Mouse (Mus musculus) heart, embryonic 11.5 days (tissue): Measurements from ENCODE around the gene Zfp367. TPM values are rescaled to one million over a fixed set of nuclear protein-coding genes. Genes with fewer than 3 reads are reported as not detected.

ENCODE experiments used
- ATAC-seq: fragments of 200-750 bp; cut with Nextera tagmentation; replicated peaks from 2 replicates; pipeline ENCODE4 v1.8.0; 2017; ENCODE audit warnings: moderate library complexity; ENCODE audit not compliant: insufficient number of reproducible peaks, low FRiP score, low TSS enrichment
- H3K27ac ChIP-seq: fragments of 300-500 bp; sonication (generic); 2 replicates; pipeline ENCODE4 v1.5.1; 2014; ENCODE audit warnings: mild to moderate bottlenecking, low read depth, low read length
- H3K27me3 ChIP-seq: fragments of 300-500 bp; sonication (generic); 2 replicates; pipeline ENCODE4 v1.6.1; 2014; ENCODE audit warnings: mild to moderate bottlenecking, low read length, mixed read lengths; ENCODE audit not compliant: control insufficient read depth, insufficient read depth
- H3K36me3 ChIP-seq: fragments of 300-500 bp; sonication (generic); 2 replicates; pipeline ENCODE4 v1.6.1; 2014; ENCODE audit warnings: mild to moderate bottlenecking, low read length, moderate library complexity, mixed read lengths; ENCODE audit not compliant: control insufficient read depth, insufficient read depth
- H3K4me1 ChIP-seq: fragments of 300-500 bp; sonication (generic); 2 replicates; pipeline ENCODE4 v1.6.1; 2014; ENCODE audit warnings: low read length; ENCODE audit not compliant: control insufficient read depth, insufficient read depth
- H3K4me2 ChIP-seq: fragments of 300-500 bp; sonication (generic); 2 replicates; pipeline ENCODE4 v1.6.1; 2014; ENCODE audit warnings: mild to moderate bottlenecking, moderate library complexity
- H3K4me3 ChIP-seq: fragments of 300-500 bp; sonication (generic); 2 replicates; pipeline ENCODE4 v1.5.1; 2014; ENCODE audit warnings: low read depth, low read length
- H3K9ac ChIP-seq: fragments of 300-500 bp; sonication (generic); 2 replicates; pipeline ENCODE4 v1.6.1; 2014; ENCODE audit warnings: mild to moderate bottlenecking, low read depth, low read length, moderate library complexity
- H3K9me3 ChIP-seq: fragments of 300-500 bp; sonication (generic); replicated peaks from 2 replicates; pipeline ENCODE4 v1.6.1; 2016; ENCODE audit warnings: low read length; ENCODE audit not compliant: control insufficient read depth
- WGBS: fragments of 180-500 bp; shearing (Covaris S2); extraction: QIAGEN DNeasy Blood & Tissue Kit; methylation state at CpG from one replicate; pipeline ENCODE4 v1.1.7; 2014; ENCODE audit not compliant: insufficient replicate concordance; 5-methylcytosine and 5-hydroxymethylcytosine counted together
- polyA plus RNA-seq: library from polyadenylated mRNA; unstranded; fragments of >200 nt; fragmentation: Nextera tagmentation; extraction: Ambion mirVana; gene quantifications from 2 replicates; pipeline ENCODE4 v1.2.1, GENCODE M21; 2014

Zfp367 gene
- polyA plus RNA-seq, 1 experiment from 2014 or later = 23.7 TPM

- H3K27ac ChIP-seq = no peak overlapping the region
- peaks cover 1% of the 10 kb centered on the region for H3K4me1 ChIP-seq
- 83% methylated on average over 4 of the region's 4 CpGs for WGBS
- no peak overlapping the region for H3K4me3 ChIP-seq
- ATAC-seq = no peak
- no peaks in the 10 kb centered on the region; the same call in 1 of the 2 replicates for H3K9me3 ChIP-seq
- no peak overlapping the region for H3K4me2 ChIP-seq
- H3K36me3 ChIP-seq = peaks cover 3% of the 10 kb centered on the region
- no peak overlapping the region for H3K9ac ChIP-seq
- no peaks in the 10 kb centered on the region for H3K27me3 ChIP-seq
These were observed 30.6 kb upstream of the Zfp367 start for GRCm38 (mm10) chr13:64183583-64183982.

GRCm38 (mm10) chr13:64182091-64182490, 29.1 kb upstream of the Zfp367 start:
- H3K36me3 ChIP-seq = peaks cover 3% of the 10 kb centered on the region
- H3K9me3 ChIP-seq = no peaks in the 10 kb centered on the region; the same call in 1 of the 2 replicates
- H3K27me3 ChIP-seq = no peaks in the 10 kb centered on the region
- no peak for ATAC-seq
- H3K4me3 ChIP-seq = no peak overlapping the region
- H3K27ac ChIP-seq = no peak overlapping the region
- H3K4me1 ChIP-seq = peaks cover 7% of the 10 kb centered on the region; the same call in 1 of the 2 replicates
- no peak overlapping the region for H3K9ac ChIP-seq
- no peak overlapping the region for H3K4me2 ChIP-seq
- WGBS = 73% methylated on average over 2 of the region's 2 CpGs

- Histone ChIP-seq H3K4me3 (no peak overlapping the region), H3K4me1 (peaks cover 7% of the 10 kb centered on the region; the same call in 1 of the 2 replicates), H3K9ac (no peak overlapping the region), H3K9me3 (no peaks in the 10 kb centered on the region; the same call in 1 of the 2 replicates), H3K4me2 (no peak overlapping the region), H3K27me3 (no peaks in the 10 kb centered on the region), H3K36me3 (peaks cover 2% of the 10 kb centered on the region; the same call in 1 of the 2 replicates), H3K27ac (no peak overlapping the region)
- 78% methylated on average over 3 of the region's 3 CpGs for WGBS
- ATAC-seq = no peak
These were observed 27.9 kb upstream of the Zfp367 start for GRCm38 (mm10) chr13:64180888-64181287.

- Histone ChIP-seq H3K36me3 (peaks cover 3% of the 10 kb centered on the region; the same call in 1 of the 2 replicates), H3K9me3 (no peaks in the 10 kb centered on the region; the same call in 1 of the 2 replicates), H3K9ac (no peak overlapping the region), H3K27ac (no peak overlapping the region), H3K4me3 (no peak overlapping the region), H3K27me3 (no peaks in the 10 kb centered on the region), H3K4me2 (no peak overlapping the region), H3K4me1 (peaks cover 7% of the 10 kb centered on the region; the same call in 1 of the 2 replicates)
- 80% methylated on average over 4 of the region's 4 CpGs for WGBS
- ATAC-seq = no peak
These were observed 27.3 kb upstream of the Zfp367 start for GRCm38 (mm10) chr13:64180300-64180699.

GRCm38 (mm10) chr13:64178746-64179652, 26.0 kb upstream of the Zfp367 start:
- H3K4me3 ChIP-seq = no peak overlapping the region
- ATAC-seq = no peak
- peaks cover 7% of the 10 kb centered on the region; the same call in 1 of the 2 replicates for H3K4me1 ChIP-seq
- no peak overlapping the region for H3K9ac ChIP-seq
- H3K4me2 ChIP-seq = no peak overlapping the region
- WGBS = 64% methylated on average over 13 of the region's 13 CpGs
- no peak overlapping the region for H3K27ac ChIP-seq
- H3K36me3 ChIP-seq = peaks cover 7% of the 10 kb centered on the region; the same call in 1 of the 2 replicates
- H3K27me3 ChIP-seq = no peaks in the 10 kb centered on the region
- no peaks in the 10 kb centered on the region; the same call in 1 of the 2 replicates for H3K9me3 ChIP-seq

- H3K9ac ChIP-seq = no peak overlapping the region
- H3K27me3 ChIP-seq = no peaks in the 10 kb centered on the region
- WGBS = 62% methylated on average over 7 of the region's 7 CpGs
- H3K27ac ChIP-seq = no peak overlapping the region
- no peak overlapping the region for H3K4me2 ChIP-seq
- H3K4me1 ChIP-seq = peaks cover 7% of the 10 kb centered on the region; the same call in 1 of the 2 replicates
- H3K36me3 ChIP-seq = peaks cover 10% of the 10 kb centered on the region; the same call in 1 of the 2 replicates
- H3K4me3 ChIP-seq = no peak overlapping the region
- no peak for ATAC-seq
- no peaks in the 10 kb centered on the region; the same call in 1 of the 2 replicates for H3K9me3 ChIP-seq
These were observed 25.0 kb upstream of the Zfp367 start for GRCm38 (mm10) chr13:64178000-64178399.

- Histone ChIP-seq H3K36me3 (peaks cover 50% of the 10 kb centered on the region), H3K27ac (no peak overlapping the region), H3K4me3 (no peak overlapping the region), H3K9me3 (peaks cover 48% of the 10 kb centered on the region), H3K27me3 (no peaks in the 10 kb centered on the region), H3K9ac (no peak overlapping the region), H3K4me1 (no peaks in the 10 kb centered on the region), H3K4me2 (no peak overlapping the region)
- ATAC-seq = no peak
- WGBS = 95% methylated on average over 25 of the region's 25 CpGs
These were observed 16.7 kb upstream of the Zfp367 start for GRCm38 (mm10) chr13:64169746-64170145.

GRCm38 (mm10) chr13:64163147-64163715, 10.2 kb upstream of the Zfp367 start:
- peaks cover 8% of the 10 kb centered on the region for H3K9me3 ChIP-seq
- WGBS = 35% methylated on average over 13 of the region's 13 CpGs
- H3K36me3 ChIP-seq = peaks cover 8% of the 10 kb centered on the region
- no peak for ATAC-seq
- H3K9ac ChIP-seq = peak overlapping the region; percentile 80
- H3K4me2 ChIP-seq = peak overlapping the region; percentile 90
- H3K4me3 ChIP-seq = peak overlapping the region; percentile 71
- H3K4me1 ChIP-seq = peaks cover 5% of the 10 kb centered on the region; the same call in 1 of the 2 replicates
- H3K27me3 ChIP-seq = no peaks in the 10 kb centered on the region
- no peak overlapping the region for H3K27ac ChIP-seq
